Mouse (Mus musculus): ENCODE data around the gene Gm13030. TPM values are rescaled to one million over a fixed set of nuclear protein-coding genes. Genes with fewer than 3 reads are reported as not detected.
A peak's percentile ranks its signal among the peaks of the same experiment; 100 is the strongest.
"Not testable (repeated sequence)": the region's sequence is repeated elsewhere in the genome, so short reads cannot be mapped to it uniquely, and the experiment has no call there.

Gm13030 gene
- polyA plus RNA-seq (2015; fragmentation: Nextera tagmentation; extraction: Ambion mirVana) = not detected in 2 replicates

DNA sequence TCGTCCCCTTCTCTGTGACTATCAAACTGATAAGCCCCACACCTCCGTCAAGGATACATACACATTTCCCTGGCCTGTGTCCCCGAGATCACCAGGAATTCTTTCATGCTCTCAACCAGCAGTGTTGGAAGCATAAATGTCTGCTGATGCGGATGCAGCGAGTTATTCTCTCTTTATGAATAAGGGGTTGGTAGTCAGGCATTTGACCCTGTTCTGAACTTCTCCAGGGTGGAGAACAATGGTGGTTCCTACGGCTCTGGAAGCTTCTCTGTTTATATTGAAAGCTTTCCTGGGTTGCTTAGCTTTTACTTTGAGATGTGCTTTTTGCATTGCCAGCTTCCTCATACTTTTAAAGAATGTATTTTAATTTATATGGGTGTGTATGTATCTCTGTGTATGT lies at the start of gene Gm13030:
TSS of gene Gm13030 (minus strand) at position 101 of the 400 bp plus-strand sequence.
- no peaks in the 10 kb centered on the region for H3K36me3 ChIP-seq (ENCODE audit: insufficient read depth, low read length)
- WGBS = 84% methylated on average over 6 of the region's 6 CpGs

DNA sequence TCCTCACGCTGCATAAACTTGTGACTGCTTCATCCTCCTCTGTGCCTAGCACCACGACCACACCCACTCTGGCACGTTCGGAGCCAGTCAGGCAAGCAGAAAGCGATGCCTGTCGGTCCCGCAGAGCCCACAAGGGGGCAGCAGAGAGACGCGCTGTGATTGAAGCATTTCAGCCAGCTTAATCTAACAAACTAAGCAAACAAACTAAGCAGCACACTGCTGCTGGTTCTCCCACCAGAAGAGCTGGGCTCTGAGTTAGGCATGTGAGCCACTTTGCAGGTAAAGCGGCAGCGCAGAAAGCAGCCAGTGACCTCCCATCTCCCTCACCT lies 48.3 kb upstream of the Gm13030 start:
- Histone ChIP-seq H3K4me1 (ENCODE audit: insufficient read depth, low read length) (peaks cover 8% of the 10 kb centered on the region; the same call in 1 of the 2 replicates), H3K9me3 (ENCODE audit: low read length) (no peaks in the 10 kb centered on the region), H3K27me3 (ENCODE audit: insufficient read depth, low read length) (no peaks in the 10 kb centered on the region), H3K4me2 (replicated peaks; ENCODE audit: low read depth, low read length) (peak overlapping the region; percentile 50), H3K36me3 (ENCODE audit: insufficient read depth, low read length) (no peaks in the 10 kb centered on the region), H3K9ac (replicated peaks; ENCODE audit: low read length) (no peak overlapping the region), H3K4me3 (ENCODE audit: low read length) (peak overlapping the region; percentile 18), H3K27ac (ENCODE audit: low read length) (no peak overlapping the region)
- 4% methylated on average over 11 of the region's 11 CpGs for whole genome bisulfite sequencing
- ATAC-seq (ENCODE audit: low FRiP score, low TSS enrichment) = peak; percentile 75; the same call in 1 of the 2 replicates

More for the DNA sequence above, at the start of gene Gm13030:
- Histone ChIP-seq H3K4me1 (ENCODE audit: insufficient read depth, low read length) (peaks cover 6% of the 10 kb centered on the region), H3K27ac (ENCODE audit: low read length) (no peak within 1 kb of the TSS), H3K27me3 (ENCODE audit: insufficient read depth, low read length) (no peaks in the 10 kb centered on the region), H3K4me3 (ENCODE audit: low read length) (no peak within 1 kb of the TSS), H3K9me3 (ENCODE audit: low read length) (0 out of 2 replicates have a peak, but pooled peaks cover 2% of the 10 kb centered on the region), H3K4me2 (replicated peaks; ENCODE audit: low read depth, low read length) (no peak within 1 kb of the TSS), H3K9ac (replicated peaks; ENCODE audit: low read length) (no peak within 1 kb of the TSS)
- no peak for ATAC-seq (ENCODE audit: low FRiP score, low TSS enrichment)

DNA sequence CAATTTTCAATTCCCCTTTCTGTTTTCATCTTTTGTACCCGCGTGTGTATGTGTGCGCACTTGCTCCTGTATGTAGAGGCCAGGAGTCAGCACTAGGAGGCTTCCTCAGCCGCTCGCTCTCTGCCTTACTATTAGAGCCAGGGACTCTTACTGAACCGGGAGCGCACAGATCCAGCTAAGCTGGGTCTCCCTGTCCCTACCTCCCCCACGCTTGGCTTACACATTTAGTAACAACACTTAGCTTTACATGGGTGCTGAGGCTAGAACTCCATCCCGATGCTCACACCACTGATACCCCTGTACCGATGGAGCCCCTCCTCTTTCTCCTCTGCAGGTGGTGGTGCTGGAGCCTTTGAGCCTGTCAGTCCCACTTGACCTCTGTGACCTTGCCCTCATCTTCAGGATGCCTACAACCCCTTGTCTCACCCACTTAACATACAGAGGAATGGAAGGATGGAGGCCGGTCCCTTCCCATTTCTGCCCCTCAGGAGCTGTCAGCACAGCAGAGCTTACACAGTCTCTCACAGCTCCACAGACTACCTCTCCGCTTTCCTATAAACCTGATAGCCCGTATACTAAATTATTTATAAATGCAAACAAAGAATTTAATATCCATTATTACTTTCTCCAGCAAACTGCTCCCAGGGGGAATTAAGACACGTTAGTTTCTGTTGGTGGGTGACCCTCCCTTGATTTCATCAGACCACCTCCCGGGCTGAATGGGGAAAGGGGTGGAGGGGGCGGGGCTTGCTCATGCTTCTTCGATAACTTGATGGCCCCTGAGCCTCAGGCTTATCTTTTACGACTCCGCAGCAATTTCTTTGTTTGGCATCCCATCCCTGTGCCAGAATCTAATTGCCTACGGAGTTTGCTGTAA lies 47.7 kb upstream of the Gm13030 start:
- Histone ChIP-seq H3K4me1 (ENCODE audit: insufficient read depth, low read length) (peaks cover 8% of the 10 kb centered on the region; the same call in 1 of the 2 replicates), H3K27ac (ENCODE audit: low read length) (no peak overlapping the region), H3K4me3 (ENCODE audit: low read length) (peak overlapping the region; percentile 18), H3K9ac (replicated peaks; ENCODE audit: low read length) (no peak overlapping the region), H3K4me2 (replicated peaks; ENCODE audit: low read depth, low read length) (peak overlapping the region; percentile 50), H3K27me3 (ENCODE audit: insufficient read depth, low read length) (no peaks in the 10 kb centered on the region), H3K9me3 (ENCODE audit: low read length) (no peaks in the 10 kb centered on the region), H3K36me3 (ENCODE audit: insufficient read depth, low read length) (no peaks in the 10 kb centered on the region)
- 43% methylated on average over 20 of the region's 20 CpGs for WGBS
- peak; percentile 49; the same call in 1 of the 2 replicates for ATAC-seq (ENCODE audit: low FRiP score, low TSS enrichment)

DNA sequence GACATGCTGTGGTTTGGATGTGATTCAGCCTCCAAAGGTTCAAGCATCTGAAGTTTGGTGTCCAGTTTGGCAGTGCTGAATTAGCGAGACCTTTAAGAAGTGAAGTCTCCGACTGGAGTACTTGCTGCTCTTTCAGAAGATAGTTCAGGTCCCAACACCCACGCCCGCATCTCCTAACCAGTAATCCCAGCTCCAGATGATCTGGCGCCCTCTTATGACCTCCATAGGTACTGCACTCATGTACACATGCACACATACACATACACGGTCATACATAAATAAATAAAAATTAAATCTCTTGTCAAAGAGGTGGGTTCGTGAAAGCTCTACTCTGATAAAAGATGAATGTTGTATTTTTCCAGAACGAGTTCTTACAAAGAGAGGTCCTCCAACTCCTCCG lies 43.5 kb upstream of the Gm13030 start:
- Histone ChIP-seq H3K9me3 (ENCODE audit: low read length) (no peaks in the 10 kb centered on the region), H3K4me1 (ENCODE audit: insufficient read depth, low read length) (peaks cover 16% of the 10 kb centered on the region; the same call in 1 of the 2 replicates), H3K4me2 (replicated peaks; ENCODE audit: low read depth, low read length) (no peak overlapping the region), H3K27ac (ENCODE audit: low read length) (no peak overlapping the region), H3K36me3 (ENCODE audit: insufficient read depth, low read length) (no peaks in the 10 kb centered on the region), H3K4me3 (ENCODE audit: low read length) (no peak overlapping the region), H3K27me3 (ENCODE audit: insufficient read depth, low read length) (no peaks in the 10 kb centered on the region), H3K9ac (replicated peaks; ENCODE audit: low read length) (no peak overlapping the region)
- no peak for ATAC-seq (ENCODE audit: low FRiP score, low TSS enrichment)
- WGBS = 87% methylated on average over 9 of the region's 9 CpGs

DNA sequence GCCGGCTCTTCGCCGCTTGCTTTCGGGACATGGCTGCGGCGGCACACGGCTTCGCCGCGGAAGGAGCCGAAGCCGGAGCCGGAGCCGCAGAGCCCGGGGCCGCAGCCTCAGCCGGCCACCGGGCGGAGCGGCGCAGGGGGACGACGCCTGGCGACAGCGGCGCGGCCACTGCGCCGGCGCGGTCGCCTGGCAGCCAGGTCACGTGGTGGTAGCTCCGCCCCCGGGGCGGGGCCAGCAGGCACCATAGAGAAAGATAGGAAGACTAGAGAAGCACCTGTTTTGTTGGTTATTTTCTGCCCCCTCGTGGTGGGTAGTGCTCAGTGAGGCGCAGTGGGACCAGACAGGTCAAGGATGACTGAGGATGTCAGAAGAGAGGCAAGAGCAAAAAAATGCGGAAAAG lies 40.0 kb upstream of the Gm13030 start, which contains the start of gene Otud3:
TSS of gene Otud3 (minus strand) at position 149 of the 400 bp plus-strand sequence.
- under 1% methylated on average over 39 of the region's 39 CpGs for WGBS
- no peak within 1 kb of the TSS for H3K27ac ChIP-seq (ENCODE audit: low read length)
- peak; percentile 95 for ATAC-seq (ENCODE audit: low FRiP score, low TSS enrichment)
- peak within 1 kb of the TSS; percentile 94 for H3K4me2 ChIP-seq (replicated peaks; ENCODE audit: low read depth, low read length)
- H3K9me3 ChIP-seq (ENCODE audit: low read length) = no peaks in the 10 kb centered on the region
- peaks cover 4% of the 10 kb centered on the region; the same call in 1 of the 2 replicates for H3K36me3 ChIP-seq (ENCODE audit: insufficient read depth, low read length)
- no peaks in the 10 kb centered on the region for H3K27me3 ChIP-seq (ENCODE audit: insufficient read depth, low read length)
- H3K9ac ChIP-seq (replicated peaks; ENCODE audit: low read length) = peak within 1 kb of the TSS; percentile 83
- H3K4me1 ChIP-seq (ENCODE audit: insufficient read depth, low read length) = peaks cover 9% of the 10 kb centered on the region; the same call in 1 of the 2 replicates
- peak within 1 kb of the TSS; percentile 76 for H3K4me3 ChIP-seq (ENCODE audit: low read length)

DNA sequence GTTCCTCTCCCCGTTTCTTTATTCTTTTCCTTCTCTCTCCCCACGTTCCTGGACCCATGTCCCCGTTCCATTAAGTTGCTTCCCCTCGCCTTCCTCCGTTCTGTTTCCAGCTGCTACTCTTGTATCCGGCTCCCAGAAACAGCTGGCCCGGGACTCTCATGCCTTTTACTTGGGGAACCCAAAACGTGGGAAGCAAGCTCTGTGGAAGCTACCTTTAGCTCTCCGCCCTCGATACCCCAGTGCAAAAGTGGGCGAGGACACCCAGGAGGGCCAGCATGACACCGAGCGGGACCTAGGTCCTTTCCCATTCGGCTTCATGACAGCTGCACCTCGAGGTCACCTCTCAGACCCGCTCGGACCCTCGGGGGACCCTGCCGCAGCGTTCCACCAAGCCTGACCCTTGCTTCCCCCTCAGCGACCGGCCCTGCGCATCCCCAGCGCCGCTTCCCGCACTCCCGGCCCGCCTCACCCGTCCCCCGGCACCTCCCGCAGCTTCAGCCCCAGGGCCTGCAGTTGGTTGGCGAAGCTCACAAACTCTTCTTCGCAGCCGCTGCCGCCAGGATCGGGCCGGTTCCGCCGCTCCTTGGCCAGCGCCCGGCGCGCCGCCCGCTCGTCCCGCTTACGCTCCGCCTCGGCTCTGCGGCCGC lies 39.5 kb upstream of the Gm13030 start:
- H3K9me3 ChIP-seq (ENCODE audit: low read length) = no peaks in the 10 kb centered on the region
- peaks cover 9% of the 10 kb centered on the region; the same call in 1 of the 2 replicates for H3K4me1 ChIP-seq (ENCODE audit: insufficient read depth, low read length)
- H3K27ac ChIP-seq (ENCODE audit: low read length) = no peak overlapping the region
- peak overlapping the region; percentile 94 for H3K4me2 ChIP-seq (replicated peaks; ENCODE audit: low read depth, low read length)
- H3K36me3 ChIP-seq (ENCODE audit: insufficient read depth, low read length) = peaks cover 5% of the 10 kb centered on the region; the same call in 1 of the 2 replicates
- WGBS = under 1% methylated on average over 52 of the region's 52 CpGs
- ATAC-seq (ENCODE audit: low FRiP score, low TSS enrichment) = peak; percentile 69
- H3K27me3 ChIP-seq (ENCODE audit: insufficient read depth, low read length) = no peaks in the 10 kb centered on the region
- H3K4me3 ChIP-seq (ENCODE audit: low read length) = peak overlapping the region; percentile 76
- H3K9ac ChIP-seq (replicated peaks; ENCODE audit: low read length) = peak overlapping the region; percentile 83

DNA sequence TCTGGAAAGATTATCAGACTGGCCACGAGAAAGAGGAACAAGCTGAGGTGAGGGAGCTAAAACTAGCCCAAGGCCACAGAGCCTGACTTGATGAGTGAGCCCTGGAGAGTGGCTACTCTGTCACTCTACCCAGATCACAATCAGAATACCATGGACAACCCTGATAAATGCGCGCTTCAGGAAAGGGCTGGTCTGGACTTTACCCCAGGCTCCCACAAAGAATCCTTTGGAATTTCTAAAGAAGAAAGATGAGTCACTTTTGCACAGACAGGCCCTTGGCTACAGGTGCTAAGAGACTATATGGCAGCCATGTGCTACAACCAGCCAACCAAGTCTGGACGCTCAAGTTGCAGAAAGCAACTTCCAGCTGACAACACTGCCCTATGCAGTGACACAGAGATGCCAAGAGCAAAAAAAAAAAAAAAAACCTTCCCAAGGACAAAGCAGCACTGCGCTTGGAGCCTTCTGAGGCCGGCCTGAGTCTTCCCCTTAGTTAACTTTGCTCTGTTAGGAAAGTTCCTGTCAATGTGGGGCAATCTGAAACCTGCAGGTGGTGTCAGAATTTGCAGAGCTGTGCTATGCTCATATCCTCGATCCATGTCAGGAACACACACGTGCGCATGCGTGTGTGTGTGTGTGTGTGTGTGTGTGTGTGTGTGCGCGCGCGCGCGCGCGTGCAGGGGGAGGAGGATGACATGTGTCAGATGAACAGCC lies 32.0 kb upstream of the Gm13030 start:
- no peak overlapping the region for H3K4me3 ChIP-seq (ENCODE audit: low read length)
- H3K27me3 ChIP-seq (ENCODE audit: insufficient read depth, low read length) = no peaks in the 10 kb centered on the region
- no peak overlapping the region for H3K27ac ChIP-seq (ENCODE audit: low read length)
- 92% methylated on average over 18 of the region's 18 CpGs for WGBS
- no peak for ATAC-seq (ENCODE audit: low FRiP score, low TSS enrichment)
- no peaks in the 10 kb centered on the region for H3K9me3 ChIP-seq (ENCODE audit: low read length)
- peaks cover 35% of the 10 kb centered on the region for H3K36me3 ChIP-seq (ENCODE audit: insufficient read depth, low read length)
- H3K4me1 ChIP-seq (ENCODE audit: insufficient read depth, low read length) = no peaks in the 10 kb centered on the region
- no peak overlapping the region for H3K9ac ChIP-seq (replicated peaks; ENCODE audit: low read length)
- H3K4me2 ChIP-seq (replicated peaks; ENCODE audit: low read depth, low read length) = no peak overlapping the region

DNA sequence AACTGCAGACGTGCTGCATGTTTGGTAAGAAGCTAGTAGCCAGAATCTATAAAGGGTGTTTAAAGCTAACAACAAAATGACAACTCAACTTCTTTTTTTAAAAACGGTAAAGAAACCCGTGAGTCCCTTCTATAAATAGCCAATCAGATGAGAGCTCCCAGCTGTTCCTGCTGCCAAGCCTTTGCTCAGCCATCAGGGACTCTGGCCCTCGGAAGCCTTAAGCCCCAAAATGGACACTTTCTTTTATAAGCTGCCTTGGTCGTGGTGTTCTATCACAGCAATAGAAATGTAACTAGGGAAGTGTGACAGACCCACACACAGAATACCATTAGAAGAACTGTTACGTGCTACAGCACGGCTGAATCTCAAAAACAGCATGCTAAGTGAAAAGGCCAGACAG lies 25.6 kb upstream of the Gm13030 start:
- no peak overlapping the region for H3K4me3 ChIP-seq (ENCODE audit: low read length)
- H3K9ac ChIP-seq (replicated peaks; ENCODE audit: low read length) = no peak overlapping the region
- no peak overlapping the region for H3K27ac ChIP-seq (ENCODE audit: low read length)
- no peak for ATAC-seq (ENCODE audit: low FRiP score, low TSS enrichment)
- H3K4me2 ChIP-seq (replicated peaks; ENCODE audit: low read depth, low read length) = no peak overlapping the region
- no peaks in the 10 kb centered on the region for H3K4me1 ChIP-seq (ENCODE audit: insufficient read depth, low read length)
- 76% methylated on average over 7 of the region's 7 CpGs for whole genome bisulfite sequencing
- H3K27me3 ChIP-seq (ENCODE audit: insufficient read depth, low read length) = no peaks in the 10 kb centered on the region
- H3K9me3 ChIP-seq (ENCODE audit: low read length) = no peaks in the 10 kb centered on the region
- peaks cover 39% of the 10 kb centered on the region for H3K36me3 ChIP-seq (ENCODE audit: insufficient read depth, low read length)

DNA sequence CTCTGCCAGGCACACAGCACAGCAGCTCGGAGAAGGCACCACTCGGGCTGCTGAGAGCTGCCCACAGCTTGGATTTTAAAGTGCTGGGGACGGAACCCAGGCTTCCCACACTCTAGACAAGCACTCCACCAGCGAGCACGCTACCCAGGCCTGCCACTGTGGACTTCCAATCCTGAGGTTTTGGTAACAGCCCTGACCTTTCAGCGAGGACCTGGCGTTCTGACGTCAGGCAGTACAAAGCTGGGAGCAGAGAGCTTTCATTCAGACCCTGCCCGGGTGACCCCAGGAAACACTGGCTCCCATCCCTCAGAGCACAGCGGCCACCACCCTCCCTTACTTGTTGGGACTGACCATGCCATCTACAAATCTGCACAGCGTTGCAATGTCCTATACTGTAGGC lies 20.0 kb upstream of the Gm13030 start:
- not testable (repeated sequence) for H3K9ac ChIP-seq (replicated peaks; ENCODE audit: low read length); ATAC-seq (ENCODE audit: low FRiP score, low TSS enrichment); H3K4me2 ChIP-seq (replicated peaks; ENCODE audit: low read depth, low read length); H3K27me3 ChIP-seq (ENCODE audit: insufficient read depth, low read length); H3K4me1 ChIP-seq (ENCODE audit: insufficient read depth, low read length); H3K27ac ChIP-seq (ENCODE audit: low read length); H3K9me3 ChIP-seq (ENCODE audit: low read length); H3K4me3 ChIP-seq (ENCODE audit: low read length)
- H3K36me3 ChIP-seq (ENCODE audit: insufficient read depth, low read length) = peaks cover 38% of the 10 kb centered on the region
- WGBS = 89% methylated on average over 11 of the region's 11 CpGs

Data from kidney, embryonic 16.5 days (tissue).